Mouse (Mus musculus): Measurements from ENCODE around the gene Cdh13. TPM values are rescaled to one million over a fixed set of nuclear protein-coding genes. Genes with fewer than 3 reads are reported as not detected.

Cdh13 gene
- polyA plus RNA-seq, 1 experiment from 2014 or later = 1.5 TPM

DNA sequence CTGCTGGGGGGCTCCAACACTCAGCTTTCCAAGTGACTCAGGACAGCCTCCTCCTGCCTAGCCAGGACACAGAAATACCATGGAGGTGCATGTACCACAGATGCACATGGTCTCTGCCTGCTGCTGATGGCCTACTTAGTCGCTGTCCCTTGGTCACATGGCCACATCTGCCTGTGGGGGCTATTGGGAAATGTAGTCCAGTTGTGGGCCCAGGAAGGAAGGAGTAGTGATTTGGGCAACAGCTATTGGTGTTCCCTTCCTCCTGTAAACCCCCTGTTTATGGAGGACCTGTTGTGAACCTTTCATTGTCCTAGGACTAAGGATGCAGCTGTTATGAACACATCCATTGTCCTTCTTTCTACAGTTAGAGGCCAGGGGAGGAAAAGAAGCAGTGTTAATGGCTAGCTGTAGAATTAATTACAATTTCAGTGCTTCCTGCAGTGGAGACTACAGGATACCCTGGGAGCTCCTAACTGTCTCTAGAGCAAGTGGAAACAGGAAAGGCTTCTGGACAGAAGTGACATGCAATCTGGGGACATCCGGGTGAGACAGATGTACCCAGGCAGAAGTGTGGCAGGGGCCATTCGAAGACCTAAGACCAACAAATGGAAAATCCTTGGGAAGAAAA is 150.1 kb downstream of the Cdh13 start:
- Histone ChIP-seq H3K36me3 (no peaks in the 10 kb centered on the region), H3K9me3 (replicated peaks) (no peaks in the 10 kb centered on the region), H3K4me1 (no peaks in the 10 kb centered on the region), H3K4me3 (no peak overlapping the region), H3K27me3 (replicated peaks) (no peaks in the 10 kb centered on the region), H3K27ac (no peak overlapping the region), H3K9ac (no peak overlapping the region), H3K4me2 (no peak overlapping the region)
- 59% methylated on average over 3 of the region's 3 CpGs for WGBS (ENCODE audit: insufficient replicate concordance)
- no peak for ATAC-seq

DNA sequence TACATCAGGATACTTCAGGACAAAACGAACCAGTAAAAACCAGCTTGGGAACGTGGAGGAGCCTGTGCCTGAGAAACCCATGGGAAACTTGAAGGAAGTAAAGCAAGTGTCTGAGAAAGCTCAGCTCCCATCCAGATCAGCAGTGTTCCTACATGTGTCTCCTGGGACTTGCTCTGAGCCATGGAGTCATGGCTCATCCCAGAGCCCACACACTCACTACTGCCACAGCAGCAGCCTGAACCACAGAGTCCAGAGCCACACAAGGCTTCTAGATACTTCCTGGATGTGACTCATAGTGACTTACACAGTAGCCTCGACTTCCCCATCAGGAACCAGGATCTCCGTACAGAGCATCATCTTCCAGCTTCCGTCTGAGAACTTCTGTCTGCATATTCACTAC is 153.2 kb downstream of the Cdh13 start:
- H3K9ac ChIP-seq = no peak overlapping the region
- no peak for ATAC-seq
- no peaks in the 10 kb centered on the region for H3K4me1 ChIP-seq
- H3K27me3 ChIP-seq (replicated peaks) = no peaks in the 10 kb centered on the region
- no peak overlapping the region for H3K4me2 ChIP-seq
- 0 out of 2 replicates have a peak, but pooled peaks cover 4% of the 10 kb centered on the region for H3K9me3 ChIP-seq (replicated peaks)
- H3K36me3 ChIP-seq = no peaks in the 10 kb centered on the region
- 48% methylated on average over 5 of the region's 5 CpGs for WGBS (ENCODE audit: insufficient replicate concordance)
- no peak overlapping the region for H3K27ac ChIP-seq
- H3K4me3 ChIP-seq = no peak overlapping the region

DNA sequence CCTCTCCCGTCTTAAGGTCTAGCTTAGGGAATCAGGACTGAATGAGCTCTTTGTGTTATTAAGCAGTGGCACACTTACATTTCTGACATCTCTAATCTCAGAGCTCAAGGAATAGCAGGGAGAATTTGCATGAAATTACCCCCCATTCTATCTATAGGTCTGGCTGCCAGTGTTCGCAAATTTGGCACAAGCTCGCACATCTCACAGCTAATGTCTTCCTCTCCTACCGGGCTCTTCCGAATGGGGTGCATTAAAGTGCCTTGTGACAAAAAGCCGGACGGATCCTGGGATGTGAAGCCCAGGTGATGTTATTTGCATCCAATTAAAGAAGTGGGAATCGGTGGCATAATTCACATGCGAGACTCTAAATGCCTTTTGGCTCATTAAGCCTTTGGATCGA is 153.6 kb downstream of the Cdh13 start:
- H3K27me3 ChIP-seq (replicated peaks) = no peaks in the 10 kb centered on the region
- no peak for ATAC-seq
- no peak overlapping the region for H3K27ac ChIP-seq
- H3K36me3 ChIP-seq = no peaks in the 10 kb centered on the region
- H3K4me3 ChIP-seq = no peak overlapping the region
- H3K9ac ChIP-seq = no peak overlapping the region
- 0 out of 2 replicates have a peak, but pooled peaks cover 4% of the 10 kb centered on the region for H3K9me3 ChIP-seq (replicated peaks)
- H3K4me2 ChIP-seq = no peak overlapping the region
- WGBS (ENCODE audit: insufficient replicate concordance) = 80% methylated on average over 10 of the region's 10 CpGs
- H3K4me1 ChIP-seq = no peaks in the 10 kb centered on the region

DNA sequence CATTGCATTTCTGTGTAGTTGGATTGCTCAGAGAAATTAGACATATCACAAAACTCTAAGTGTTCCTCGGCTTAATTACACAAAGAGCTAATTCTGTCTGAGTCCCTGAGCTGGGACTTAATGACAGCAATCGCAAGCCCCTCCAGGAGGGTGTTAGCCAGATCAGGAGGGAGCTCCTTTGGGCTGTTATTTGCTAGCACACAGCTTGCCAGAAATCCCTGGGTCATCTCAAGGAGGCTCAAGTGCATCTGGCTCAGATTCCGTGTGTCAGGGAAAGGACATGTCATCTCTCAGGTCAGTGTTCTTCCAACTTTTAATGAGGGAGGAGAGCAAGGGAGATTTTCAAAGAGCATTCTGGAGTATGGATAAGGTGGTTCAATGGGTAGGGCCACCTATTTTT is 154.3 kb downstream of the Cdh13 start:
- no peak overlapping the region for H3K4me2 ChIP-seq
- H3K4me3 ChIP-seq = no peak overlapping the region
- H3K9ac ChIP-seq = no peak overlapping the region
- WGBS (ENCODE audit: insufficient replicate concordance) = 57% methylated on average over 3 of the region's 3 CpGs
- H3K9me3 ChIP-seq (replicated peaks) = 0 out of 2 replicates have a peak, but pooled peaks cover 4% of the 10 kb centered on the region
- ATAC-seq = no peak
- no peaks in the 10 kb centered on the region for H3K27me3 ChIP-seq (replicated peaks)
- no peak overlapping the region for H3K27ac ChIP-seq
- H3K4me1 ChIP-seq = no peaks in the 10 kb centered on the region
- H3K36me3 ChIP-seq = no peaks in the 10 kb centered on the region

DNA sequence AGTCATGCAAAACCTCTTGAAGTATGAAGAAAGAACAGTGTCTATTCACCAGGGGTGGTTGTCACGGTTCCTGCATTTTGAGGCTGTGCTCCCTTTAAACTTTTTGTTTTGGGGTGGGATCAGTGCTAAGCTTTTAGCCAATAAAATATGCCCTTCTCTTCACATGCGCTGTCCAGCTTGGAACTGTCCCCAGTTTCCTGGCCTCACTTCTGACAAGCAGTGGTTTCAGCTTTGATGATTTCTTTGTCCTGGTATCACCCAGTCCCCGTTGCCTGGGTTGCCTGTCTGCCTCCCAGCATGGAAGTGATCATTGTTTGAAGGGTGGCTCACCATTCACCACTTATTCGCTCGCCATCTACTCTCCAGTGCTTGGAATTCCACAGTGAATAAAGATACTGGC is 156.3 kb downstream of the Cdh13 start:
- ATAC-seq = no peak
- Histone ChIP-seq H3K9me3 (replicated peaks) (0 out of 2 replicates have a peak, but pooled peaks cover 4% of the 10 kb centered on the region), H3K4me3 (no peak overlapping the region), H3K4me2 (no peak overlapping the region), H3K36me3 (no peaks in the 10 kb centered on the region), H3K27me3 (replicated peaks) (no peaks in the 10 kb centered on the region), H3K4me1 (no peaks in the 10 kb centered on the region), H3K27ac (no peak overlapping the region), H3K9ac (no peak overlapping the region)
- 61% methylated on average over 5 of the region's 5 CpGs for WGBS (ENCODE audit: insufficient replicate concordance)

- Histone ChIP-seq H3K4me1 (no peaks in the 10 kb centered on the region), H3K9ac (no peak overlapping the region), H3K4me2 (no peak overlapping the region), H3K27ac (no peak overlapping the region), H3K9me3 (replicated peaks) (0 out of 2 replicates have a peak, but pooled peaks cover 8% of the 10 kb centered on the region), H3K36me3 (no peaks in the 10 kb centered on the region), H3K4me3 (no peak overlapping the region), H3K27me3 (replicated peaks) (no peaks in the 10 kb centered on the region)
- WGBS (ENCODE audit: insufficient replicate concordance) = 50% methylated on average over 3 of the region's 3 CpGs
- no peak for ATAC-seq
These were observed 159.8 kb downstream of the Cdh13 start for GRCm38 (mm10) chr8:118443361-118443760.

DNA sequence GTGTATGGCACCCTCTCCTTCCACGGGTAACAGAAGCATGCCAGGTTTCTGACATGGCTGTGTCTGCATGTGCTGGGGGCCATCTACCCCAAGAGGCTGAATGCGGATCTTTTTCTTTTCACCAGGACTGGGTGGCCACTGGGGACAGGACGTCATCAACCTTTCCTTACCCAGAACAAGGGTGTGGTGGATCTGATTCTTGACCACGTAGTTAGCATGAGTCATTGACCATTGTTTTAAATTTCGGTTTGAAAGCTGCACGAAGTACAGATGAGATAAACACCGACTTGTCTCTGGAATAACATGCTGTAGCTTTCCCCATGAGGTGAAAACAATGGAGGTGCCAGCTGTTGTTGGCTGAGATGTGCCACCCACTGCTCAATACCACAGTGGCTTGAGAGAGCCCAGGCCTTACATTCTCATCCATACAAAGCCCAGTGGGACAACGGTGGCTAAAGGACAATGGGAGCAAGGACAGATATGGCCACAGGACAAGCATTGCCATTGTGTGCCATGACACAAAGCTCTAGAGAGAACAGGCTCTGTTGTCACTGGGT is 161.2 kb downstream of the Cdh13 start:
- H3K27ac ChIP-seq = no peak overlapping the region

GRCm38 (mm10) chr8:118446516-118446915 is 163.0 kb downstream of the Cdh13 start:
- Histone ChIP-seq H3K27me3 (replicated peaks) (no peaks in the 10 kb centered on the region), H3K27ac (no peak overlapping the region), H3K4me2 (no peak overlapping the region), H3K9ac (no peak overlapping the region), H3K4me1 (no peaks in the 10 kb centered on the region), H3K36me3 (no peaks in the 10 kb centered on the region), H3K4me3 (no peak overlapping the region), H3K9me3 (replicated peaks) (0 out of 2 replicates have a peak, but pooled peaks cover 5% of the 10 kb centered on the region)
- WGBS (ENCODE audit: insufficient replicate concordance) = 67% methylated on average over 9 of the region's 9 CpGs
- no peak for ATAC-seq

More for the DNA sequence above, 161.2 kb downstream of the Cdh13 start:
- WGBS (ENCODE audit: insufficient replicate concordance) = 58% methylated on average over 8 of the region's 8 CpGs
- H3K4me3 ChIP-seq = no peak overlapping the region
- H3K4me1 ChIP-seq = no peaks in the 10 kb centered on the region
- H3K4me2 ChIP-seq = no peak overlapping the region
- no peak overlapping the region for H3K9ac ChIP-seq
- no peak for ATAC-seq
- no peaks in the 10 kb centered on the region for H3K36me3 ChIP-seq
- H3K27me3 ChIP-seq (replicated peaks) = no peaks in the 10 kb centered on the region
- H3K9me3 ChIP-seq (replicated peaks) = 0 out of 2 replicates have a peak, but pooled peaks cover 5% of the 10 kb centered on the region

DNA sequence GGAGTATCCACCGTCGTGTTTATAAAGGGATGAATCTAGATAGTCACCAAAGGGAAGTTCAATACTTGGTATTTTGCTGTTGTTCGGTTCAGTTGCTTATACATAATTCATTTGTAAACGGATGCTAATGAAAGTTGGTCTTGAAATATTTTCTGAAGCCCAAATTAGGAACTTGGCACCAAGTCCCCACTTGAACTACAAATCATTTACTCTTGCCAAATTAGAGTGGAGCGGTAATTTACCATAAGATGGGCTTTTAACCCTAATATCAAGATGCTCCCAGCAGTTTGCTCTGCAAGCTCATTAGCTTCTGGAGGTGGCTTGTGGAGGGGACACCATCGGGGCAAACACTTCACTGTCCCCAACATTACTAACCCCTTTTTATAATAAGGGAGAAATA is 164.5 kb downstream of the Cdh13 start:
- Histone ChIP-seq H3K27me3 (replicated peaks) (no peaks in the 10 kb centered on the region), H3K4me1 (no peaks in the 10 kb centered on the region), H3K4me3 (no peak overlapping the region), H3K9ac (no peak overlapping the region), H3K36me3 (no peaks in the 10 kb centered on the region), H3K27ac (no peak overlapping the region), H3K4me2 (no peak overlapping the region), H3K9me3 (replicated peaks) (0 out of 2 replicates have a peak, but pooled peaks cover 5% of the 10 kb centered on the region)
- no peak for ATAC-seq
- 77% methylated on average over 6 of the region's 6 CpGs for WGBS (ENCODE audit: insufficient replicate concordance)

DNA sequence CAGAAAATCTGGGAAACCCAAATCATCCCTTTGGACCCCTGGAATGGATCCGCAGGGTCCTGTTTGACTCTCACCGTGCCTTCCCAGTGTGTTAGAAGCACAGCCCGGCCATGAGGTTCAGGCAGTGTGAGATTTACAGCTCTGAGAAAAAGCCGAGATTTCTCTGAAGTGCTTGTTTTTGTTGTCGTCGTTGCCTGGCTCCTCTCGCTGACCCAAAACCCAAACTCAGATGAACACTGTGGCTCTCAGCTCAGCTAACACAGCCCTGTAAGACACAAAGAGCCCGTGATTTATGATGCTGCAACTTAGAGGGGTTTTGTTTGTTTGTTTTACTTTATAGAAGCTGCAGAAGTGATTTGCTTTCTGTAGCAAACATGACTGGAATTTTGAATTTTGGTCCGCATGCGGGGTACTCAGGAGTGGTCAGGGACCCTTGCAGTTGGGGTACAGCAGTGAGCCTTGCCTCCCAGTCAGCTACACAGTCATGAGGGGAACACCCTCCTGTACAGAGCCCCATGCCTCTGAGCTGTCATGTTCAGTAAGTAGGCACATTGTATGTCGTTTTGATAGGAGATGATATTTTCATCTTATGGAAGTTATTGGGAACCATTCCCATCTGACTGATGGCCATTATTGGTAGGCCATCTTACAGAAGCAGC is 169.0 kb downstream of the Cdh13 start:
- Histone ChIP-seq H3K4me3 (no peak overlapping the region), H3K9me3 (replicated peaks) (no peaks in the 10 kb centered on the region), H3K27ac (no peak overlapping the region), H3K27me3 (replicated peaks) (no peaks in the 10 kb centered on the region), H3K4me2 (no peak overlapping the region), H3K9ac (no peak overlapping the region), H3K4me1 (no peaks in the 10 kb centered on the region), H3K36me3 (no peaks in the 10 kb centered on the region)
- ATAC-seq = no peak
- 69% methylated on average over 11 of the region's 11 CpGs for WGBS (ENCODE audit: insufficient replicate concordance)

GRCm38 (mm10) chr8:118455245-118455644 is 171.7 kb downstream of the Cdh13 start:
- 66% methylated on average over 3 of the region's 3 CpGs for WGBS (ENCODE audit: insufficient replicate concordance)
- no peaks in the 10 kb centered on the region for H3K36me3 ChIP-seq
- no peak overlapping the region for H3K4me3 ChIP-seq
- H3K9me3 ChIP-seq (replicated peaks) = no peaks in the 10 kb centered on the region
- no peaks in the 10 kb centered on the region for H3K27me3 ChIP-seq (replicated peaks)
- H3K9ac ChIP-seq = no peak overlapping the region
- no peak for ATAC-seq
- H3K4me2 ChIP-seq = no peak overlapping the region
- no peak overlapping the region for H3K27ac ChIP-seq
- no peaks in the 10 kb centered on the region for H3K4me1 ChIP-seq

DNA sequence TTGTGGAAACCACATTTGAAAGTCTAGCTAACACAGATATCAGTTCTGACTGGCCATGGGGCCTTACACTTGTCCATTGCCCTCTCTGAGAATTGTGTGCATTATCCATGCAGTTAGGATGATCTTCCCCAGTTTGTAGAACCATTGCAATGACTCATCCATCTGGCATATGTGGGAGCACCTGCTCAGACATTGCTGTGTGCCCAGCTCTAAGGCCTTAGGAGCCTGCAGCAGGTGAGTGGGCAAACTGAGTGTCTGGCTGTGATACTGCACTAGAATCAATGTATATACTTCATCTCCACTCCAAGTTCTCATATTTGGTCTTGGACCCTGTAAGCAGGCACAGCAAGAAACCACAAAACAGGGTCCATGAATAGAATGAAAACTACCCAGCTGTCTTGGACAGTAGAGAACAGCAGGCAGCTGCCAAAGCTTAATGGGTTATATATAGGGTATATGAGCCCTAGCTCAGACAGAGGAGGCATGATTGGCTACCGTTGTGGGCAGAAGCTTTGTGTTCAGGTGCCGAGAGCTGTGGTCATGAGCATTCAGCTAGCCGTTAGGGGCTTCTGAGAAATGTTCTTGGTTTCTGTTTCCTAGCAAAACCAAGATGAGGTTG is 181.9 kb downstream of the Cdh13 start:
- Histone ChIP-seq H3K36me3 (no peaks in the 10 kb centered on the region), H3K4me3 (no peak overlapping the region), H3K9ac (no peak overlapping the region), H3K9me3 (replicated peaks) (no peaks in the 10 kb centered on the region), H3K27me3 (replicated peaks) (no peaks in the 10 kb centered on the region), H3K4me1 (no peaks in the 10 kb centered on the region), H3K27ac (no peak overlapping the region), H3K4me2 (no peak overlapping the region)
- WGBS (ENCODE audit: insufficient replicate concordance) = 72% methylated on average over 3 of the region's 3 CpGs
- no peak for ATAC-seq

Data from liver, embryonic 12.5 days (tissue).